Mouse (Mus musculus) embryonic fibroblast, embryonic 13.5 days (primary cell): ENCODE measurements at regions not wholly inside any gene's neighbourhood (a gene's known extent, or its start where the extent isn't known, plus 50 kb on each side); places are given as distances from the start of the nearest gene placed in this dataset.

ENCODE experiments used
- H3K27ac ChIP-seq: 2 replicates; pipeline ENCODE4 v1.5.1; 2012; ENCODE audit warnings: low read length, control low read depth, inconsistent platforms; ENCODE audit not compliant: insufficient read depth
- H3K4me1 ChIP-seq: 2 replicates; pipeline ENCODE4 v1.6.1; 2011; ENCODE audit warnings: low read length; ENCODE audit not compliant: control insufficient read depth, insufficient read depth
- H3K4me3 ChIP-seq: 2 replicates; pipeline ENCODE4 v1.5.1; 2011; ENCODE audit warnings: mild to moderate bottlenecking, control low read depth, low read length; ENCODE audit not compliant: insufficient read depth
- CTCF ChIP-seq: IDR thresholded peaks from 2 replicates; pipeline ENCODE4 v1.5.1; 2011; ENCODE audit warnings: mild to moderate bottlenecking, control low read depth, low read length, moderate library complexity, borderline replicate concordance; ENCODE audit not compliant: insufficient read depth
- POLR2A ChIP-seq: IDR thresholded peaks from 2 replicates; pipeline ENCODE4 v1.6.1; 2011; ENCODE audit warnings: low read depth, mild to moderate bottlenecking, control low read depth, low read length, moderate library complexity

DNA sequence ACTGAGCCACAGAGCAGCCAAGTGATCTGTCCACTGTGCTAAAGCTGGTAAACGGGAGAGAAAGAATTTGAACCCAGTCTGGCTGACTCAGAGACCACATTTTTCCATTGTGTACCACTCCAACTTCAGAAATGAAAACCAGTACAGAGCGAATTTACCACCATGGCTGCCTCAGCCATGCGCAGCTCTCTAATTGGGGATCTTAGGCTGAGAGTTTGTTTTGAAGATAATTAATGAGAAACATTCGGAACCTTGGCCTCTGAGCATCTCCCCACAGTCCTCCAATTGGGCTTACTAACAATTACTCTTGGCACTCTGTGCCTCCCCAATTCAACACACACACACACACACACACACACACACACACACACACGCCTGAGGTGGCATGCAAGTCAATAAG is 128.3 kb downstream of the Mtx3 start:
- no peaks in the 10 kb centered on the region for H3K4me1 ChIP-seq
- TF ChIP-seq POLR2A: no peak
- no peak for TF ChIP-seq CTCF
- H3K4me3 ChIP-seq: no peak overlapping the region
- no peak overlapping the region for H3K27ac ChIP-seq

DNA sequence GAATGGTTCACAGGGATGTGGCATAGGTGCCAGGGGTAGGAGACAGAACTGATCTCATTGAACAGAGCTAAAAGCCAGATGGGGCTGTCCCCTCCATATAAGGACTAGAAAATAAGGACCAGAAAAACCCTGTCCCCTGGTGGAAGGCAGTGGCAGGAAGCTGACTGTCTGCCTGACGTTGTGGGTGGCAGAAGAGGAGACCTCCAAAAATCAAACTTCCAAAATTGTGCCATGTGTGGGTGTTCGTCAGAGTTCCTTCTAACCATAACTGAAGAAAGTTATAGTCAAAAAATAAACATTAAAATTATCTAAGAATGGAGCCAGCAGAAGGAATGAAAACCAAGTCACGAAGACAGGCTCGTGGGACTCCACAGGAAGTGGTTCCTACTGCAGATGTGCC is 129.2 kb downstream of the Mtx3 start:
- Histone ChIP-seq H3K4me1 (no peaks in the 10 kb centered on the region), H3K4me3 (no peak overlapping the region), H3K27ac (no peak overlapping the region)
- TF ChIP-seq CTCF (no peak), POLR2A (no peak)

DNA sequence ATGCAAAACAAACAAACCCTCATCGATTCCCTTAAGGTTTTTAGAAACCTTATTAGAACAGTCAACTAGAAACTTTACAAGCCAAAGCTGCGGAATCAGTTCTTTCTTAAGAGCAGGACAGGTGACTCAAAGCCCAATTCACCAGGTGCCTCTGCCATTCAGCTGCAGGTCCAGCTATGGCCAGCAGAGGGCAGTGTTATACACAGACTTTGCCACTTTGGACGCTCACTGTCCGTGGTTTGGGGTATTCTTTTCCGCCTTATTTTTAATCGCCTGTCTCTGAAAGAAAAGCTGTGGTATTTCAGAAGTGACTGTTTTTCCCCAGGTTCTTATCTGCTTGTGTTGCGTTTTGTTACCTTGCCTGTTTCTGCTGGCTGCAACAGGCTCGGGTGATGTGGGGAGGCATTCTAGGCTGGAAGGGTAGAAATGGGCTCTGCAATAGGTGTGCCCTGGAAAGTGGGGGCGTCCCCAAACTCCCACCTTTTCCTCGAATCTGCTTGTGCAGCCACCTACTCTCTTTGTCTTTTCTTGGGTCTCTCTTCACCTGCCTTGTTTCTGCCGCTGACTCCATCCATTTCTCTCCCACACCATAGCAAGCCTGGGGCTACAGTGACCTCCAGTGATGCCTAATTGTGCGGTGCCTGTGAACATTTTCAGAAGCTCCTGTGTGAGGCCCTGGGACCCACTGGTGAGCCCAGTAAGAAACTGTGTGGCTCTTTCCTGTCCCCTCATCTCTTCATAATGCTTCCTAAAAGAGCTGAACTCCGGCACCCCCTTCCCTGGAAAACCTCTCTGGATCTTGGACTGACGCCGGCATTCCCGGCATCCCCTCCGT is 142.4 kb downstream of the Mtx3 start:
- TF ChIP-seq POLR2A (no peak), CTCF (peak; percentile 95)
- no peak overlapping the region for H3K4me3 ChIP-seq

DNA sequence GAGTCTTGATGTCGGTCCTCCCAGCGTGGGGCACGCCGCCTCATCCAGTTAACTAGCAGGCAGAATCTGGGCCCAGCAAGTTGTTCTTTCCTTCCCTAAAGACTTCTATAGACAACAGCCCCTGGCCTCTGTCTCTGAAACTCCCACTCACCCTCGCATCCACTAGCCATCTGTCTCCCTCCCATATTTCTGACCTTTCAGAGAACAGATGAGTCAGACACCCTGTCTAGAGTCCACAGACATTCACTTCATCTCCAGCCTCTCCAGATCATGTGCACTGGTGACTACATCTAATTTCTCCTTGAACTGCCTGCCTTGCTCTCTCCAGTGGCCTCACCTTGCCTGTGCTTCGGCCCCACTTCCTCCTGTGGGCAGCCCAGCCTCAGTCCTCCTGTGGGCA is 143.1 kb downstream of the Mtx3 start:
- Histone ChIP-seq H3K4me1 (0 out of 2 replicates have a peak, but pooled peaks cover 4% of the 10 kb centered on the region), H3K4me3 (no peak overlapping the region), H3K27ac (peak overlapping the region; percentile 50; the same call in 1 of the 2 replicates)
- no peak for TF ChIP-seq CTCF
- TF ChIP-seq POLR2A: no peak

More for the DNA sequence above, 142.4 kb downstream of the Mtx3 start:
- Histone ChIP-seq H3K27ac (no peak overlapping the region), H3K4me1 (0 out of 2 replicates have a peak, but pooled peaks cover 4% of the 10 kb centered on the region)

DNA sequence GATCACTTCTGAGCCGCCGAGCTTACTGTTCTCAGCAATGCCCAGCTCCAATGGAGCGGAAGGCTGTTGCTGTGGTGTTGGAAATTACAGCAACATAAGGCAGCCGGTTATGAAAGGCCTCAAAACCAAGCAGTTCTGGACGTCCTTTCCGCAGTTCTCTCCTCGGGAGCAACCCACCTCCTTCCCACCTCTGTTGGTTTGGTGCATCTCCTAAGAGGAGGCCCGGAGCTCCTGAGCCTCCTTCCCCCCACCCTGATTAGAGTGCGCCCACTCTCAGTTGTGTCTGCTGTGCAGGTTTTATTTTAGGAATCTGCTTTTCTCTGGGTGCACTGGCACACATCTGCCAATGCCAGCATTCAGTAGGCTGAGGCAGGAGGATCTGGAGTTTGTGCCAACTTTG is 144.0 kb downstream of the Mtx3 start:
- no peak overlapping the region for H3K4me3 ChIP-seq
- TF ChIP-seq POLR2A (no peak), CTCF (no peak)
- 0 out of 2 replicates have a peak, but pooled peaks cover 4% of the 10 kb centered on the region for H3K4me1 ChIP-seq
- H3K27ac ChIP-seq: no peak overlapping the region

DNA sequence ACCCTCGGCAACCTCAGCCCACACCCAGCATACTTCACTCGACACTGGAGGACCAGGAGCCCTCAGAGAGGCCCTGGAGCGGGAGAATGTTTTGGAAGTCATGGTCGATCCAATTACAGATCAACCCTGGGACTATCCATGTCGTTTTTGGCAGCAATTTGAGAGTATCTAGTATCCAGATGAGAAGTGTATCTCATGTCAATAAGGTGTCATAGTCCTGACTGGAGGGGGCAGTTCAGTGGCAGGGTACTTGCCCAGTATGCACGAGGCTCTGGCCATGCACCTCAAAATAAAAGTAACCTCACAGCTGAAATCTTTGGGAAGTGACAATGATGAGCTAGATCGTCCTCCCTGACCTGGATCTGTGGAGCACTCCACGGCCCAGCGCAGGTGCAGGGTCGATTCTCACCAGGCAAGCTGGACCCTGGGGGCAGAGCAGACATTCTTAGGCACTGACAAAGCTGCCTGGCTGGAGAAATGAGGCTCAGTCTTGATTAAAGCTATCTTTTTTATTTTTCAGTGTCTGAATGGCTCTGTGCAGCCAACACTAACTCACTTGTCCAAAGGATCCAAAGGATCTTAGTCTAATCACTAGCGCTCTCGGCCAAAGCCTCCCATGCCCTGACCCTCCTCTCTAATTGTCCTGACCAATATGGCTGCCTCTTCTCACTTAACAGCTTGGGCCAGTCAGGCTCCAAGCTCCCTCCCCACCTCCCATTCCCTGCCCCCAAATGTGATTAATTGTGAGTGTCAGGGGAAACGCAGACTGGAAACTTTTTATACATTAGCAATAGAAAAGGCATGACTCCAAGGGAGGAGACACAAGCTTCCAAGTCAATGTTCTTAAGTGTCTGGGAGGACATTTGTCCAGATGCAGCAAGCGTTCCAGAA is 146.0 kb downstream of the Mtx3 start:
- H3K27ac ChIP-seq: peak overlapping the region; percentile 37; the same call in 1 of the 2 replicates
- no peak for TF ChIP-seq POLR2A
- TF ChIP-seq CTCF: no peak
- H3K4me3 ChIP-seq: no peak overlapping the region
- 0 out of 2 replicates have a peak, but pooled peaks cover 7% of the 10 kb centered on the region for H3K4me1 ChIP-seq
